Mouse (Mus musculus) inflammation-experienced regulatory T-cells, adult 6 months (primary cell): ENCODE measurements around the gene Klhdc8b. TPM values are rescaled to one million over a fixed set of nuclear protein-coding genes. Genes with fewer than 3 reads are reported as not detected.

ENCODE experiments used
- ATAC-seq: one replicate; pipeline ENCODE4 v1.8.0; 2017
- polyA plus RNA-seq, 3 experiments: library from polyadenylated mRNA; unstranded; fragments of 100-300 nt; shearing (Covaris generic); gene quantifications; one replicate each; pipeline ENCODE4 v1.2.1; 2017

Klhdc8b gene
- polyA plus RNA-seq, 3 experiments from 2014 or later = 0.94 to 1.9 (median 1.6) TPM

DNA sequence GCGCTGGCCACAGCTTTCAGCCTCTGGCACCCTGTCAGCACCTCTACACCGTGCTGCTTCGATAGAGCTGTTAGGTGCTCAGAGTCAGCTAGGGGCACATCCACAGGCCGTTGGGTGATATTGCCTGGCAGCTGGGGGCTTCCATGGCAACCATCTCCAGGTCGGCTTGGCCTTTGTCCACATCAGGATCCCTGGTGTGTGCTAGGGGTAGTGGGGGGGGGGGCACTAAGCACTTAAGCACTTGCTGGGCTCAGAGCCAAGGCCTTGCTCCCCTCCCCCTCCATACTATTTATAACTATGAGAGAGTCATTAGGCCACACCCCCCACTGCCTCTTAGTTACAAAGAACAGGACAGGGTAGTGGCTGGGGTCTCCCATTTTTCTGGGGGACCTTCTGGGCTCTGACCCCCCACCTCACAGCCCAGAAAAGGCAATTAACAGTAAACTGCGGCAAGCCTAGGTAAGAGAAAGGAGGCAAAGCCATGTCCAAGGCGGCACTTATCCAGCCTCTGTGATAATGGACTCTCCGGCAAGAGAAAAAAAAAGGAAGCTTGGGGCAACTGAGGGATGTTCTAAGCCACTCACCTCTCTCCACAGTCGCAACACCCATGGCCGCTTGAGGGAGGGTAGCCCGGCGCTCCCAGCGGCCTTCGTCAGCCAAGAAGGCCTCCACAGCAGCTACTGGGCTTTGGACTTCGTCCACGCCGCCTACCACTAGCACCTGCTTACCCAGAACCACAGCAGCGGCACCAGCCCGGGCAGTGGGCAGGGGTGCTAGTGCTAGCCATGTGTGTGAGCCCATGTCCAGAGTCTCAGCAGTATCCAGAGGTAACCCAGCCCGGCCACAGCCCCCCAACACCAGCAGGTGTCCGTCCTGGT lies 10.8 kb downstream of the Klhdc8b start:
- ATAC-seq = no peak

- ATAC-seq = no peak
These were observed 11.5 kb downstream of the Klhdc8b start for GRCm38 (mm10) chr9:108449860-108450259.

DNA sequence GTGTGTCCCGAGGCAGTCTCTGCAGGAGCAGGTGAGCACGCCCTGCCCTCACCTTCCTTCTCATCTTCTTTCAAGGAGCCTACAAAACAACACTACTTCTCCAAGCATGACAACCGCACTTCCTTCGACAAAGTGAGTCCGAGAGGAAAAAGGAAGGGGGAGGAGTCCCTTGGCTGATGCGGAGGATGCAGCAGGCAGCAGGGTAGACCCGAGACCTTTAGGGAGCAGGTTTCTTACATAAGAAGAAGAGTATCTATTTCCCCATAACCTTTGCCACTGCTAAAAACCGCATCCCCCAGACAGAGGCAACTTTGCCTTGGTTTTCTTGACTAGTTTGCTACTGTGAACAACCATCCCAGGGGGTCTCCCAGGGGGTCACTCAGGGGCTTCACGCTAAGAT lies 16.3 kb downstream of the Klhdc8b start:
- ATAC-seq = no peak

- ATAC-seq = no peak
These were observed 20.0 kb downstream of the Klhdc8b start for GRCm38 (mm10) chr9:108441236-108441919.

- no peak for ATAC-seq
These were observed 20.9 kb downstream of the Klhdc8b start for GRCm38 (mm10) chr9:108440485-108440884.

DNA sequence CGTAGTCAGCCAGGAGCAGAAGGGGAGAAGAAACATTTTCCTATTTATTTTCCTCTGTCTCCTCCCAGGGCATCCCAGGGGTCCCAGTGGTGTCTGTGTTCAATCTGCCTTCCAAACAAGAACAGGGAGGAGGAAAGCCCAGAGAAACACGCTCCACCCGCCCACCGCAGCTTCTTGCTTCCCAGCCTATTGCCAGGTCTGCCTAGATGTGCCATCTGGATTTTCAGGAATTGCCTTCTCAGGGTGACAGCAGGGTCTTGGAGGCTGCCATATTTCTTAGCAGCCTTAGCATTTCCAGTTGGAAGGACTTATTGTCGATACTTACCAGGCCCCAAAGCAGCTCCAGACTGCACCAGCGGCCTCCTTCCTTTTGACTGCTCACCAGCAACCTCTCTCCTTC lies 22.2 kb downstream of the Klhdc8b start:
- ATAC-seq = no peak

GRCm38 (mm10) chr9:108436182-108436581 lies 25.2 kb downstream of the Klhdc8b start, which contains the start of gene BC048562:
BC048562 (plus strand) TSS chr9:108436482.
- ATAC-seq = no peak

- no peak for ATAC-seq
These were observed 29.8 kb downstream of the Klhdc8b start for GRCm38 (mm10) chr9:108431431-108432067.

GRCm38 (mm10) chr9:108428384-108428783 lies 33.0 kb downstream of the Klhdc8b start, which contains the start of gene Ccdc36:
Ccdc36 (minus strand) TSS chr9:108428484.
- ATAC-seq = no peak

DNA sequence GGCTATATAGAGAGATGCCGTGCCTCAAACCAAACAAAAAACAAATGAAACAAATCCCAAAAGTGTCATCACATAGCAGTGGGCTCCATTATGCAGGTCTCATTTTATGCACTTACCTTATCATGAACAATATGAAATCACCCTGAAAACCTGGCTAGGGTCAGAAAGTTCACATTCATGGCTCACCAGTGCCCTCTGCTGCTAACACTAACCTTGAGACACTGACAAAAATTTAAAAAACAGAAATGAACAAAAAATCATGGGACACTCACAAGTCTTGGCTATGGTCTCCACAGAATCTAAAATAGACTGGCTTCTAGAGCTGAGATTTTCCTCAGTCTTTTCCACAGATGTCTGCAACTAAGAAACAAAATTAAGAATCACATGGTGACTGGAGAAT lies 49.2 kb downstream of the Klhdc8b start:
- no peak for ATAC-seq

DNA sequence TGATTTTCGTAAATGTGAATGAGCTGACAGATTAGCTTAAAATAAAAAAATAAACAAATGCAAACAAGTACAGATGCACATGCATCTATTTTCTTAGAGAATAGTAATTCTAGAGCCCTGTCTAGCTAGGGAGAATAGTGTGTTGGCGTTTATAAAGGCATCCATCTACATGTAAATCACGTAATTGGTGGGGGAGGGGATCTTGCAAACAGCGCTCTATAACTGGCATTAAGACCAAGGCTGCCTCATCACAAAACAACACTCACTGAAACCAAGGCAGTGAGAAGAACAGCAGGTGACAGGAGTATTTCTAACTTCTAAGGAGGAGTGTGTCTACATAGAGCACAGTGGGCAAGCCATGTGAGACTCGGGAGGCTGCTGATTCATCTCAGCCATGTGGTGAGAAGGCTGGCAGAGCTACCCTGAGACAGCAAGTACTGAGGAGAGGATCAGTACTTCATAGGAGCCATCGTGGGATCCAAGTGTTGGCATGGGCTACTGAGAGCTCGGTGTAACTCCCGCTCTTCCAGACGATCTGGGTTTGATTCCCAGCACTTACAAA lies 49.9 kb downstream of the Klhdc8b start:
- no peak for ATAC-seq

- ATAC-seq = no peak
These were observed 51.8 kb downstream of the Klhdc8b start for GRCm38 (mm10) chr9:108409535-108409934.

- no peak for ATAC-seq
These were observed 56.9 kb downstream of the Klhdc8b start for GRCm38 (mm10) chr9:108404451-108404850.

GRCm38 (mm10) chr9:108403081-108403480 lies 58.3 kb downstream of the Klhdc8b start:
- ATAC-seq = no peak

DNA sequence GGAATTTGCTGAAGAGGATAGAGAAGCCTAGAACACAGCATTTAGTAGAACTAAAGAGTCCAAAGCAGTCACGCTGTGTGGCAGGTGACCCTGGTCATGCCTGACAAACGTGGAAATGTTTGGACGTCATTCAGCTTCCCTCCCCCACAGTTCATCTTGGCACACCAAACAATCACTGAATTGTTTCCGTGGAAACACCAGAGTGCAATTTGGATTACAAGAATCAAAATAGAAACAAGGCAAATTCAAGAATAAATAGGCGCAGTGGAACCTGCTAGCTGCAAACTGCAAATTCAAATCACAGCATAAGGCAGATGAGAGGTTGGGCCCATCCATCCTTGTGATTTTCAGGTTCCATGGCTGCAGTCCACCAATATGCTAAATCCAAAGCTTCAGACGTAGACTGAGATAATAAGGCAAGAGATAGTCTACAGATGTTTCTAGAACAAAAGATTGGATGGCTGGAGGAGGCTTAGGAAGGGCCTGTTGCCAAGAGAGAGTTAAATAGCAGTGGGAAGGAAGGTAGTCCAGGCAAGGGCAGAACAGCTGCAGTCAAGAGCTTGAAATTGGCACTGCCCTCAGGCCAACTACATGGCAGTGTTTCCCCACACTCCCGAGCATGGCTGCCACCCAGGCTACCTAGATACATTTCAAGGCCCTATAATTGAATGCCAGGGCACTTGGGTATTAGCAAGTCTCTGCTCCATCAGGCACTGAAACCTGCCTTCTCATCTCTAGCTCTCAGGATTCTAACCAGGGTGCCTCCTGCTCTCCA lies 60.0 kb downstream of the Klhdc8b start:
- no peak for ATAC-seq

- ATAC-seq = no peak
These were observed 63.1 kb downstream of the Klhdc8b start for GRCm38 (mm10) chr9:108398324-108398723.

Other genes with a start within 250 kb of the Klhdc8b start
- gene Dag1, start 197.6 kb downstream of the Klhdc8b start, polyA plus RNA-seq = 1 to 10 TPM; 1.6 to 3.2 (median 2.2) TPM
- 1 to 10 TPM; 1.2 to 2.6 (median 1.6) TPM for gene Nicn1, start 171.2 kb downstream of the Klhdc8b start, polyA plus RNA-seq
- gene Amt, start 164.7 kb downstream of the Klhdc8b start, polyA plus RNA-seq = 1 to 10 TPM in 2 of 3 experiments, under 1 TPM in 1; 0.18 to 1.3 (median 1.1) TPM
- gene Rhoa, start 155.5 kb downstream of the Klhdc8b start, polyA plus RNA-seq = 100 to 1,000 TPM; 323 to 459 (median 386) TPM
- gene Tcta, start 155.4 kb downstream of the Klhdc8b start, polyA plus RNA-seq = 10 to 100 TPM in 2 of 3 experiments, 1 to 10 TPM in 1; 9.6 to 17.6 (median 14.8) TPM
- 100 to 1,000 TPM; 489 to 506 (median 494) TPM for gene Gpx1, start 122.7 kb downstream of the Klhdc8b start, polyA plus RNA-seq
- 100 to 1,000 TPM in 2 of 3 experiments, 10 to 100 TPM in 1; 91.3 to 131 (median 111) TPM for gene Usp4, start 113.7 kb downstream of the Klhdc8b start, polyA plus RNA-seq
- 1 to 10 TPM in 2 of 3 experiments, under 1 TPM in 1; 0.78 to 2.2 (median 1.0) TPM for gene 1700102P08Rik, start 68.8 kb downstream of the Klhdc8b start, polyA plus RNA-seq
- not detected for gene Ccdc36, start 33.1 kb downstream of the Klhdc8b start, polyA plus RNA-seq
- not detected for gene BC048562, start 25.1 kb downstream of the Klhdc8b start, polyA plus RNA-seq
- 10 to 100 TPM; 22.9 to 28.1 (median 27.5) TPM for gene Ccdc71, start 1.1 kb downstream of the Klhdc8b start, polyA plus RNA-seq
- under 1 TPM in 2 of 3 experiments, not detected in 1; 0.06 to 0.08 TPM for gene Lamb2, start 18.2 kb upstream of the Klhdc8b start, polyA plus RNA-seq
- 10 to 100 TPM; 15.7 to 18.4 (median 18.4) TPM for gene Usp19, start 29.0 kb upstream of the Klhdc8b start, polyA plus RNA-seq
- gene Qars, start 46.1 kb upstream of the Klhdc8b start, polyA plus RNA-seq = 100 to 1,000 TPM; 123 to 167 (median 155) TPM
- 10 to 100 TPM; 68.0 to 91.8 (median 70.4) TPM for gene Qrich1, start 55.2 kb upstream of the Klhdc8b start, polyA plus RNA-seq
- gene Impdh2, start 98.7 kb upstream of the Klhdc8b start, polyA plus RNA-seq = 100 to 1,000 TPM; 132 to 143 (median 137) TPM
- 10 to 100 TPM; 63.9 to 75.7 (median 73.9) TPM for gene Ndufaf3, start 105.9 kb upstream of the Klhdc8b start, polyA plus RNA-seq
- gene Dalrd3, start 108.3 kb upstream of the Klhdc8b start, polyA plus RNA-seq = 10 to 100 TPM; 47.6 to 79.7 (median 68.7) TPM
- gene Wdr6, start 117.2 kb upstream of the Klhdc8b start, polyA plus RNA-seq = 10 to 100 TPM; 25.4 to 32.5 (median 28.0) TPM
- gene P4htm, start 136.1 kb upstream of the Klhdc8b start, polyA plus RNA-seq = 10 to 100 TPM in 1 of 3 experiments, 1 to 10 TPM in 2; 5.6 to 10.9 (median 7.5) TPM
- 10 to 100 TPM; 55.7 to 65.6 (median 62.7) TPM for gene Arih2, start 187.8 kb upstream of the Klhdc8b start, polyA plus RNA-seq
- 10 to 100 TPM; 41.0 to 53.4 (median 48.2) TPM for gene Slc25a20, start 200.5 kb upstream of the Klhdc8b start, polyA plus RNA-seq
- 10 to 100 TPM in 1 of 3 experiments, 1 to 10 TPM in 2; 7.7 to 11.9 (median 9.2) TPM for gene Prkar2a, start 227.7 kb upstream of the Klhdc8b start, polyA plus RNA-seq